Mouse (Mus musculus) lung, embryonic 14.5 days (tissue): Measurements from ENCODE around the gene 6430571L13Rik. TPM values are rescaled to one million over a fixed set of nuclear protein-coding genes. Genes with fewer than 3 reads are reported as not detected.
A peak's percentile ranks its signal among the peaks of the same experiment; 100 is the strongest.

ENCODE experiments used
- ATAC-seq: fragments of 200-750 bp; cut with Nextera tagmentation; 2 replicates; pipeline ENCODE4 v1.8.0; 2017; ENCODE audit warnings: mild to moderate bottlenecking, moderate TSS enrichment, moderate library complexity; ENCODE audit not compliant: insufficient read depth
- DNase-seq: peaks from one replicate; pipeline ENCODE4 v3.0.0-alpha.2; 2015
- H3K27ac ChIP-seq: fragments of 300-500 bp; sonication (generic); 2 replicates; pipeline ENCODE4 v1.5.1; 2014; ENCODE audit warnings: low read depth, mild to moderate bottlenecking, moderate library complexity
- H3K27me3 ChIP-seq: fragments of 300-500 bp; sonication (generic); 2 replicates; pipeline ENCODE4 v1.6.1; 2014; ENCODE audit warnings: low read length, control low read depth; ENCODE audit not compliant: insufficient read depth
- H3K36me3 ChIP-seq: fragments of 300-500 bp; sonication (generic); 2 replicates; pipeline ENCODE4 v1.6.1; 2014; ENCODE audit warnings: control low read depth; ENCODE audit not compliant: insufficient read depth
- H3K4me1 ChIP-seq: fragments of 300-500 bp; sonication (generic); 2 replicates; pipeline ENCODE4 v1.6.1; 2014; ENCODE audit warnings: antibody characterized with exemption, control low read depth; ENCODE audit not compliant: insufficient read depth
- H3K4me2 ChIP-seq: fragments of 300-500 bp; sonication (generic); 2 replicates; pipeline ENCODE4 v1.6.1; 2014; ENCODE audit warnings: mild to moderate bottlenecking
- H3K4me3 ChIP-seq: fragments of 300-500 bp; sonication (generic); 2 replicates; pipeline ENCODE4 v1.5.1; 2014; ENCODE audit warnings: low read depth, low read length
- H3K9ac ChIP-seq: fragments of 300-500 bp; sonication (generic); 2 replicates; pipeline ENCODE4 v1.6.1; 2014
- H3K9me3 ChIP-seq: fragments of 300-500 bp; sonication (generic); 2 replicates; pipeline ENCODE4 v1.6.1; 2016; ENCODE audit warnings: low read depth, low read length, control low read depth
- CTCF ChIP-seq: IDR thresholded peaks from 2 replicates; pipeline ENCODE4 v1.5.1; 2016; ENCODE audit warnings: antibody characterized with exemption, low read depth
- WGBS: fragments of 180-500 bp; shearing (Covaris S2); extraction: QIAGEN DNeasy Blood & Tissue Kit; methylation state at CpG from one replicate; pipeline ENCODE4 v1.1.7; 2014; 5-methylcytosine and 5-hydroxymethylcytosine counted together
- polyA plus RNA-seq: library from polyadenylated mRNA; unstranded; fragments of >200 nt; fragmentation: Nextera tagmentation; extraction: Ambion mirVana; gene quantifications from 2 replicates; pipeline ENCODE4 v1.2.1, GENCODE M21; 2014

Gene 6430571L13Rik
- polyA plus RNA-seq, 1 experiment from 2014 or later: 0.28 TPM

DNA sequence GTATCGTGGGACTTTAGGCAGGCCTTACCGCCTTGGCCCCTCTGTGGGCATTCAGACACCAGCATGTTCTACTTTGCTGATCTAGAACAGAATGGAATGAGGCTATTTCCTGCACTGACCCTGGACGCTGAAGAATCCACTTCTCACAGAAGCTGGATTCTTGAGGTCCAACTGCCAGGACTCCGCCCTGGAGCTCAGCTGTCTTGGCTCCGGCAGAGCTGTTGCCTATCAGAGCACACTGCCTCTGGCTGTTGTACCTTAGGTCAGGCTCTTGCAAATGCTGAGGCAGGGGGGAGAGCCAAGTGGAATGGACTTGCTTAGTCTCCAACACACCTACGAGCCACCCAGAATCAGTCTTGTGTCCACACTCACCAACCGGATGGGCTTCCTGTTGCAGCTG lies 14.5 kb upstream of the 6430571L13Rik start:
- Histone ChIP-seq H3K4me3 (no peak overlapping the region), H3K36me3 (no peaks in the 10 kb centered on the region), H3K4me1 (no peaks in the 10 kb centered on the region), H3K27ac (no peak overlapping the region), H3K27me3 (no peaks in the 10 kb centered on the region), H3K4me2 (no peak overlapping the region), H3K9me3 (no peaks in the 10 kb centered on the region), H3K9ac (no peak overlapping the region)
- TF ChIP-seq CTCF: no peak
- ATAC-seq: no peak
- no peak for DNase-seq
- WGBS: 75% methylated on average over 7 of the region's 7 CpGs

- Histone ChIP-seq H3K4me3 (no peak overlapping the region), H3K27me3 (no peaks in the 10 kb centered on the region), H3K4me1 (no peaks in the 10 kb centered on the region), H3K4me2 (no peak overlapping the region), H3K27ac (no peak overlapping the region), H3K9me3 (no peaks in the 10 kb centered on the region), H3K9ac (no peak overlapping the region), H3K36me3 (peaks cover 2% of the 10 kb centered on the region; the same call in 1 of the 2 replicates)
- TF ChIP-seq CTCF: no peak
- ATAC-seq: no peak
- 81% methylated on average over 16 of the region's 16 CpGs for WGBS
- DNase-seq: no peak
These were observed 12.4 kb upstream of the 6430571L13Rik start for GRCm38 (mm10) chr9:107327879-107328620.

DNA sequence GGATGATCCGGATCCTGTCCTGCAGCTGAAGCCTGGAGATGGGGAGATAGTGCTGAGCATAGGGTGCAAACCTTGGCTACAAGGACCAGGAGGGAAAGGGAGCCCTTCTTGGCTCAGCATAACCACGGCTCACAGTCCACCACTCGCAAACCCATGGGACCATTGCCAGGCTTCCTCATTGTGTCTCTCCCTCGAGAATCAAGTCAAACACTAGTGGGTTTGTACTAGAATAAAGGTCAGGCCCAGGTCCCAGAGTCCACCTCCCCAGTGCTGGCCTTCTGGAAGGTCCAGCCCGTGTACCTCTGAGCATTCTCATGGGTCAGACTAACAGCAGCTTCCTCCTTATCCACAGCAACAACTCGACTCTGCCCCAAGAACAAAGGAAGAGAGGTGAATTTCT lies 9.6 kb upstream of the 6430571L13Rik start:
- Histone ChIP-seq H3K9me3 (no peaks in the 10 kb centered on the region), H3K27ac (no peak overlapping the region), H3K4me3 (no peak overlapping the region), H3K27me3 (no peaks in the 10 kb centered on the region), H3K36me3 (peaks cover 2% of the 10 kb centered on the region; the same call in 1 of the 2 replicates), H3K4me1 (no peaks in the 10 kb centered on the region), H3K4me2 (no peak overlapping the region), H3K9ac (no peak overlapping the region)
- no peak for TF ChIP-seq CTCF
- no peak for DNase-seq
- ATAC-seq: no peak
- 68% methylated on average over 6 of the region's 6 CpGs for WGBS

GRCm38 (mm10) chr9:107333686-107334085 lies 6.7 kb upstream of the 6430571L13Rik start:
- DNase-seq (no peak), ATAC-seq (no peak)
- Histone ChIP-seq H3K9ac (no peak overlapping the region), H3K4me3 (no peak overlapping the region), H3K9me3 (no peaks in the 10 kb centered on the region), H3K4me2 (no peak overlapping the region), H3K27me3 (no peaks in the 10 kb centered on the region), H3K27ac (no peak overlapping the region), H3K36me3 (peaks cover 2% of the 10 kb centered on the region; the same call in 1 of the 2 replicates), H3K4me1 (peaks cover 6% of the 10 kb centered on the region; the same call in 1 of the 2 replicates)
- WGBS: 34% methylated on average over 2 of the region's 2 CpGs
- no peak for TF ChIP-seq CTCF

- H3K36me3 ChIP-seq: peaks cover 2% of the 10 kb centered on the region; the same call in 1 of the 2 replicates
- no peak for TF ChIP-seq CTCF
- no peaks in the 10 kb centered on the region for H3K27me3 ChIP-seq
- H3K9me3 ChIP-seq: no peaks in the 10 kb centered on the region
- 82% methylated on average over 6 of the region's 6 CpGs for WGBS
- no peak overlapping the region for H3K4me2 ChIP-seq
- peaks cover 10% of the 10 kb centered on the region for H3K4me1 ChIP-seq
- H3K27ac ChIP-seq: no peak overlapping the region
- DNase-seq: no peak
- no peak overlapping the region; the same call in 1 of the 2 replicates for H3K9ac ChIP-seq
- no peak for ATAC-seq
- H3K4me3 ChIP-seq: no peak overlapping the region
These were observed 6.0 kb upstream of the 6430571L13Rik start for GRCm38 (mm10) chr9:107334356-107334755.

GRCm38 (mm10) chr9:107335046-107335445 lies 5.4 kb upstream of the 6430571L13Rik start:
- 83% methylated on average over 5 of the region's 5 CpGs for whole genome bisulfite sequencing
- peak; percentile 32; the same call in 1 of the 2 replicates for TF ChIP-seq CTCF
- no peak overlapping the region for H3K9ac ChIP-seq
- no peaks in the 10 kb centered on the region for H3K9me3 ChIP-seq
- DNase-seq: no peak
- H3K4me1 ChIP-seq: peaks cover 10% of the 10 kb centered on the region
- no peak overlapping the region for H3K4me2 ChIP-seq
- H3K27ac ChIP-seq: no peak overlapping the region
- no peak for ATAC-seq
- H3K27me3 ChIP-seq: no peaks in the 10 kb centered on the region
- peaks cover 2% of the 10 kb centered on the region; the same call in 1 of the 2 replicates for H3K36me3 ChIP-seq
- H3K4me3 ChIP-seq: no peak overlapping the region

DNA sequence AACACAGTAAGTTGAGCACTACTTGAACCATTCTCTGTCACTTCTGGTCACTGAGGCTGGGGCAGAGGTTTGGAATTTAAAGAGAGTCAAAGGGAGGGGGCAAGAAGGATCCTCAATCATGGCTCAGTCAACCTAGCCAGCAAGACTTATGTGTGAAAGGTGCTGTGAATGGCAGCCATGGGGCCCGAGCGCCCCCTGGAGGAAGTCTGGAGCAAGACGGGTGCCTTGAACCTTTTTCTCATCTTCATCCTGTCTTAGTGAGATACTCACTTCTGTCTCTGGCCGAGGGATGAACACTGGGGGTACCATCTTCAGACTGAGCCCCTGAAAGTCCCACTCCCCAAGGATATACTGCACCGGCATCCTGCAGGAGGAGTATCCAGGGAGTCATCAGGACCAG lies 4.5 kb upstream of the 6430571L13Rik start:
- peak; percentile 87 for TF ChIP-seq CTCF

More for the DNA sequence above, 4.5 kb upstream of the 6430571L13Rik start:
- DNase-seq (peak; percentile 74), ATAC-seq (no peak)
- H3K4me2 ChIP-seq: no peak overlapping the region
- H3K9ac ChIP-seq: no peak overlapping the region
- no peaks in the 10 kb centered on the region for H3K27me3 ChIP-seq
- no peak overlapping the region for H3K27ac ChIP-seq
- no peaks in the 10 kb centered on the region for H3K9me3 ChIP-seq
- H3K36me3 ChIP-seq: peaks cover 2% of the 10 kb centered on the region; the same call in 1 of the 2 replicates
- H3K4me3 ChIP-seq: no peak overlapping the region
- H3K4me1 ChIP-seq: peaks cover 10% of the 10 kb centered on the region
- 10% methylated on average over 5 of the region's 5 CpGs for WGBS
